Mouse (Mus musculus) retina, postnatal 1 day (tissue): Measurements from ENCODE around the gene Nyx.

Experiments used
- DNase-seq: peaks from one replicate; pipeline ENCODE4 v3.0.0-alpha.2; 2012

The Nyx gene

DNA sequence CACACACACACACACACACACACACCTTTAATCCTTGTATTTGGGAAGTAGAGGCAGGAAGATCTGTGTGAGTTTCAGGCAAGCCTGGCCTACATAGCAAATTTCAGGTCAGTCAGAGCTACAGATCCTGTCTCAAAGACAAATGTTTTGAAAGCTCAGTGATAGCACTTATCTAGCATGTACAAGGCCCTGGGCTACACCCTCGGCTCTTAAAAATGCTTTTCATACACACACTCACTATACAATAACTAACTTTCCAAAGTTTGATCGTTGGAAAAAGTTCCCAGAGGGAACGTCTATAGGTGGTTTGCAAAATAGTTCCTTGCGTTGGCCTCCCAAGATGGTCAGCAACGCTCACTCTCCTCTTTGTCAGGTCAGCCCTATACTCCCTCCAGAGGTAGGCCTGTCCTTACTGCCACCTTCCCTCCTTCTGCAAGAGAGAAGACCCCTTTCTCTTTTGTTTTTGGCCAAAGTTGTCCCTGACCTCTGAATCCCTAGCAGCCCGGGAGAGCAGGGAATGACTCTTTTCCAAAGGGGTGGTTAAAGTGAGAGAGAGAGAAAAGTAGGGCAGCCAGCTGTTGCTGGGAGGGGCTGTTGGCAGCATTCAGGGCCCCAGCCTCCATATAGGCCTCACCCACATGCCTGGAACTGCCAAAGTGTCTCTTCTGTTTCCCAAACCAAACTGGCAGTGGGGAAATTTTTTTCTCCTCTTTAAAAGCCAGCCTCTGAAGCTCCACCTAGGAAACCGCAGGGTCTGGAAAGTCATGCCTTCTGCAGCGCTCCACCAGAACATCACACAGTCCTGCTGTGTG is 29.2 kb downstream of the Nyx start:
- no peak for DNase-seq

DNA sequence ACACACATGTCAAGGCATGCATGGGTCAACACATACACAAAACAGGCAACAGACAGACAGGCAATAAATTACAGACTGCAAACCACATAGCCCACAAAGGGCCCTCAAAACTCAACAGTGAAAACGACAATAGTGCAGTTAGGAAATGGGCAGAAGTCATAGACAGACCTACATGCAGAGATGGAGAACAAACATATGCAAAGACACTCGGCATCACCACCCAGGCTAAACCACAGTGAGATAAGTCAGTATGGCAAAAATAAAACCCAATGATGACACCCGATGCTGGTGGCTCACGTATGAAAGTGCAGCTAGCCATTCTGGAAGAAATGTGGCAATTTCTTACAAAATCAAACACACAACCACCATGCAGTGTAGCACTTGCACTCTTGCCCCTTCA is 34.4 kb downstream of the Nyx start:
- no peak for DNase-seq

- DNase-seq = peak; percentile 80
Measured at GRCm38 (mm10) chrX:13502862-13503375, 37.0 kb downstream of the Nyx start.

GRCm38 (mm10) chrX:13504389-13504788 is 38.5 kb downstream of the Nyx start:
- no peak for DNase-seq

DNA sequence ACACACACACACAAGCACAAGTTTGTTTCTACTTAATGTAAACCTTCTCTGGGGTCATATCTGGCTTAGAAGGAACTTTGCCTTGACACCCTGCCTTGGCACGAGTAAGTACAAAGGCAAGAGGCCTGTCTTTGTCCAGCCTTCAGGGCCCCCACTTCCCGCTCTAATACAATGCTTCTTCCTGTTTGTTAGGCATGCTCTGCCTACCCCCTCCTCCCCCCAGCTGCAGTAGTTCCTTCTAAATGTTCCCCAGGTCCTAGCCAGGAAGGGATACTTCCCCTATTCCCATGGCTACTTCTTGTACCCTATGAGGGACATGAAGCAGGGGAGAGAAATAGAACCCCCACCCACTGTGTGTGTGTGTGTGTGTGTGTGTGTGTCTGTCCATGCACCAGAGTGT is 40.5 kb downstream of the Nyx start:
- no peak for DNase-seq

DNA sequence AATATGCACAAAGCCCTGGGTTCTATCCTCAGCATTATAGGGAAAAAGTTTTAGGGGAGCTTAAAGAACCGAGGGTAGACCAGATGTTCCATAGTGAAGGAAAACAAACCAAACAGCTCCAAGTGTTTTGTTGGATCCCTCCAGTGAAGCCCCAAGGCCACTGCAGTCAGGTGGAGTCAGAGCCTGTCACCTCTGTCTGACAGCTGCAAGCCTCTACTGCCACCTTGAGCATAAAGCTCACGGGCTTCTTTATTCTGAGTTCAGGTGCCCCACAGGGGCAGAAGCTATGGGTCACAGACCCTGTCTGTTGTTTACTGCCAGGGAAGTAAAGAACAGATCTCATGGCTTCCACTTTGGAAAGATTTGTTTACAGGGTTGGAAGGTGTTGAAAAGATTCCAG is 47.2 kb downstream of the Nyx start:
- no peak for DNase-seq

DNA sequence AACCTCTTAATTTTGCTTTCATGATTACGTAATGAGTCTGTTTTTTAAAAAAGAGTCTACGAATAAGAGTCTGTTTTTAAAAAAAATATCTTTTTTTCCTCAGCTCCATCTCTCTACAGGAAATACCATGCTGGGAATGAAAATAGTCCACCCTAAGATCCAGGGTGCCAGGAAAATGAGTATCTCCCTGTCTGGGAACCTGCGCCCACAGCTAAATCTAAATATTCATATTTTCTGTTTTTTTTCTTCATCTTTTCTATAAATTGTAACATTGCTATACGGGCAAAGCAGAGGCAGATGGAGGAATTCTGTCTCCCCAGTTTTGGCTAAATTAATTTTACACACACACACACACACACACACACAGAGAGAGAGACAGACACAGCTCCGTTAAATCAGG is 48.0 kb downstream of the Nyx start:
- no peak for DNase-seq

DNA sequence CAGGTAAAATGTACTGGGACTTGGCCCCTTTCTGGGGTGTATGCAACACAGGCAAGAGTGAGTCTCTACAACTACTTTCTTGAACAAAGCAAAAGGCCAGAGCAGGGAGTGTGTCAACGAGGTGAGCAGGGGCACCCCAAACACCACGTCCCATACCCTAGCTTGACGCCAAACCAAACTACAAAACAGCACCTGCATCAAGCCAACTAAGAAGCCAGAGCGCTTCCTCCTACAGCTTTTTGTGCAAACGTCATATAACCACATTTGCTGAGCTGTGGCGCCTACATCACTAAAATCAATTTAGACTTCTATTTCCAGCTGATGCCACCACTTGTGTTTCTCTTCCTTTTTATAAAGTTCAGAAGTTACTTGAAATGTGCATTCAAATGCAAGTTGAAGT is 50.5 kb downstream of the Nyx start:
- no peak for DNase-seq

GRCm38 (mm10) chrX:13518019-13518418 is 52.1 kb downstream of the Nyx start:
- DNase-seq = no peak

DNA sequence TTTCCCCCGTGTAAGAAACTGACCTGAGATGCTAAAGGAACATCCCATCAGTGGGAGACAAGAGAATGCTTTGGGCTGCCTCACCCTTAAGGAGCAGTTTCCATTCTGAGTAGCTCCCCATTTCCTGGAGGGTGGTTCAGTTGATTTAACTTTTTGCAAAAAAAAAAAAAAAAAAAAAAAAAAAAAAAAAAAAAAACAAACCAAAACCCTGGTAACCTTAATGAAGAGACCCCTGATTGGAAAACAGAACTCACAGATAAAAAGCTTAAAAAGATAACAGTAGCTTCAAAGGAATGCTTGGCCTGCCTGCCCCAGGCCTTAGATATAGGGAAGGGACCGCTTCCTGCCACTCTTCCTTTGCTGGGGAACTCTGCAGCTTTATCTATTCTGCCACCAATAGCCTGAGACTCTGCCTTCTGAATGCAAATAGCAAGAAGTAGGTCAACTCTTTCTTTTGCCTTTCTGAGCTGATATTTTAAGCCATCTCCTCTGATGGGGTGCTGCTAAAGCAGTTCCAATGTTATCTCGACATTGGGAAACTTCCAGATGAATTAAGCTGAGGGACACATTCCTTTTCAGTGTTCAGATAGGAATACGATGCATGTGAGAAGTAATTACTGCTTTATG is 53.0 kb downstream of the Nyx start:
- peak; percentile 27 for DNase-seq

DNA sequence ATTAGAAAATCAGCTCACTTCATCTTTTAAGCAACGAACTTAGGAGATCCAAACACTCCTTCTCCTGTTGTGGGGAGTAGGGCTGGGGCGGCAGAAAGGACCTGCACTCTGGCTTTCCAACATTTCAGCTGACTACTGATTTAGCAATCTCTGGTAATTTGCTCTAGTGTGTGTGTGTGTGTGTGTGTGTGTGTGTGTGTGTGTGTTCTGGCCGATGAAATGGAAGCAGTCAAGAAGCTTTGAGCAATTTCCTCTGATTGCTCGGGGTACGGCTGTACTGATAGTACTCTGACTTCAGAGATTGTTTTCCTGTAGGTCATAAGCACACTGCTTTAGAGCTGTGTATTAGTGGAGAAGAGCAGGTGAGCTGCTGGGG is 53.5 kb downstream of the Nyx start:
- no peak for DNase-seq

- DNase-seq = peak; percentile 7
Measured at GRCm38 (mm10) chrX:13520566-13520965, 54.7 kb downstream of the Nyx start.

DNA sequence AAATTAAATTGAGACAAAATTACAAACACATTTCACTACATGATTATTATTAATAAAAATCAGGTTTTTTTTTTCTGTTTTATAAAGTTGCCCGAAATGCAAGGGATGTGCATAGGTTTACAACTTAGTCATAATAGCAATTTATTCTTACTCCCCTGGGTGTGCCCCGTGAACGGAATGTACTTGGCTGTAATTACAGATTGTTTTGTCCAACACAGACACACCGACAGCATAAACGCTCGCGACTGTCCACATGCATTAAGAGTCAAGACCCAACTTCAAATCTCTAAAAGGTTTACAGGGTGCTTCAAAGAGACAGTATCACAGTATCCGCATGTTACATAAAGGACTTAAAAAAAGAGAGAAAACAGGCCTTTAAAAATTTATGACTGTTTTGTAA is 55.4 kb downstream of the Nyx start:
- DNase-seq = no peak
